Mouse (Mus musculus): ENCODE results near the gene Stx18. TPM values are rescaled to one million over a fixed set of nuclear protein-coding genes. Genes with fewer than 3 reads are reported as not detected.

Gene Stx18
- polyA plus RNA-seq, 1 experiment = 32.2 TPM

GRCm38 (mm10) chr5:38014916-38015315, 23.6 kb upstream of the Stx18 start:
- Histone ChIP-seq H3K4me3 (ENCODE audit: insufficient read depth, low read depth, low read length) (no peak overlapping the region), H3K4me1 (ENCODE audit: control insufficient read depth, insufficient read depth, low read length) (no peaks in the 10 kb centered on the region), H3K27ac (ENCODE audit: insufficient read depth, low read depth, low read length) (no peak overlapping the region), H3K36me3 (ENCODE audit: control insufficient read depth, insufficient read depth, low read length) (no peaks in the 10 kb centered on the region), H3K27me3 (replicated peaks; ENCODE audit: control insufficient read depth, insufficient read depth, low read length) (no peaks in the 10 kb centered on the region; the same call in 1 of the 2 replicates)
- 68% methylated on average over 3 of the region's 3 CpGs for WGBS
- no peak for TF ChIP-seq CTCF (conservative IDR thresholded peaks at IDR 0.05; ENCODE audit: insufficient read depth, insufficient read length, low read depth, low read length)
- no peak for TF ChIP-seq POLR2A (IDR thresholded peaks at IDR 0.05; ENCODE audit: low read depth, low read length)
- no peak for DNase-seq

GRCm38 (mm10) chr5:38016945-38017344, 21.6 kb upstream of the Stx18 start:
- Histone ChIP-seq H3K4me3 (ENCODE audit: insufficient read depth, low read depth, low read length) (no peak overlapping the region), H3K27me3 (replicated peaks; ENCODE audit: control insufficient read depth, insufficient read depth, low read length) (no peaks in the 10 kb centered on the region; the same call in 1 of the 2 replicates), H3K36me3 (ENCODE audit: control insufficient read depth, insufficient read depth, low read length) (no peaks in the 10 kb centered on the region), H3K4me1 (ENCODE audit: control insufficient read depth, insufficient read depth, low read length) (no peaks in the 10 kb centered on the region), H3K27ac (ENCODE audit: insufficient read depth, low read depth, low read length) (no peak overlapping the region)
- 76% methylated on average over 3 of the region's 3 CpGs for WGBS
- DNase-seq = no peak
- no peak for TF ChIP-seq POLR2A (IDR thresholded peaks at IDR 0.05; ENCODE audit: low read depth, low read length)
- TF ChIP-seq CTCF (conservative IDR thresholded peaks at IDR 0.05; ENCODE audit: insufficient read depth, insufficient read length, low read depth, low read length) = no peak

- Histone ChIP-seq H3K36me3 (ENCODE audit: control insufficient read depth, insufficient read depth, low read length) (no peaks in the 10 kb centered on the region), H3K4me1 (ENCODE audit: control insufficient read depth, insufficient read depth, low read length) (no peaks in the 10 kb centered on the region), H3K27me3 (replicated peaks; ENCODE audit: control insufficient read depth, insufficient read depth, low read length) (no peaks in the 10 kb centered on the region), H3K4me3 (ENCODE audit: insufficient read depth, low read depth, low read length) (no peak overlapping the region), H3K27ac (ENCODE audit: insufficient read depth, low read depth, low read length) (no peak overlapping the region)
- WGBS = 89% methylated on average over 5 of the region's 5 CpGs
- DNase-seq = no peak
- TF ChIP-seq CTCF (conservative IDR thresholded peaks at IDR 0.05; ENCODE audit: insufficient read depth, insufficient read length, low read depth, low read length) (no peak), POLR2A (IDR thresholded peaks at IDR 0.05; ENCODE audit: low read depth, low read length) (no peak)
These were observed 10.9 kb upstream of the Stx18 start for GRCm38 (mm10) chr5:38027656-38028055.

GRCm38 (mm10) chr5:38038274-38038673, 268 bp upstream of the Stx18 start:
- Histone ChIP-seq H3K36me3 (ENCODE audit: control insufficient read depth, insufficient read depth, low read length) (no peaks in the 10 kb centered on the region), H3K4me3 (ENCODE audit: insufficient read depth, low read depth, low read length) (peak overlapping the region; percentile 58), H3K4me1 (ENCODE audit: control insufficient read depth, insufficient read depth, low read length) (0 out of 2 replicates have a peak, but pooled peaks cover 5% of the 10 kb centered on the region), H3K27ac (ENCODE audit: insufficient read depth, low read depth, low read length) (no peak overlapping the region), H3K27me3 (replicated peaks; ENCODE audit: control insufficient read depth, insufficient read depth, low read length) (no peaks in the 10 kb centered on the region)
- WGBS = 21% methylated on average over 9 of the region's 9 CpGs
- peak; percentile 13 for DNase-seq
- TF ChIP-seq CTCF (conservative IDR thresholded peaks at IDR 0.05; ENCODE audit: insufficient read depth, insufficient read length, low read depth, low read length) = no peak
- no peak for TF ChIP-seq POLR2A (IDR thresholded peaks at IDR 0.05; ENCODE audit: low read depth, low read length)

DNA sequence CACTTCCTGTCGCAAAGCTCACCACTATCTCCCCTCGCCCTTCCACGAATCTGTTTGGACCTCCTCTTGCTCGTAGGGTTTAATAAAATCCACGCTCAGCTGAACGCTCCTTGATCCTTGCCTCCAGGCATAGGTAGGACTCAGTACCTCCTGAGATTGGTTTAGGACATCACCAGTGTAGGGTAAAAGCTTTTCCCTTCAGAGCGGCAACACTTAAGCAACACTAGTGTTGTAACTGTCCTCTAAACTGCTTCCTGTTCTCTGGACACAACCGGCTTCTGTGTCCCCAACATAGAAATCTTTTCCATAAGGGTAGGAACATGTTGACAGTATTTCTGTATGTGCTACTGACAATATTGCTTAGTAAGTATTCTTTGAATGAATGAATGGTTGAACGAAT, 1.3 kb downstream of the Stx18 start:
- no peak for TF ChIP-seq POLR2A (IDR thresholded peaks at IDR 0.05; ENCODE audit: low read depth, low read length)
- TF ChIP-seq CTCF (conservative IDR thresholded peaks at IDR 0.05; ENCODE audit: insufficient read depth, insufficient read length, low read depth, low read length) = no peak
- Histone ChIP-seq H3K27me3 (replicated peaks; ENCODE audit: control insufficient read depth, insufficient read depth, low read length) (no peaks in the 10 kb centered on the region), H3K36me3 (ENCODE audit: control insufficient read depth, insufficient read depth, low read length) (no peaks in the 10 kb centered on the region), H3K4me3 (ENCODE audit: insufficient read depth, low read depth, low read length) (peak overlapping the region; percentile 58), H3K4me1 (ENCODE audit: control insufficient read depth, insufficient read depth, low read length) (0 out of 2 replicates have a peak, but pooled peaks cover 5% of the 10 kb centered on the region), H3K27ac (ENCODE audit: insufficient read depth, low read depth, low read length) (no peak overlapping the region)
- 18% methylated on average over 9 of the region's 9 CpGs for WGBS
- DNase-seq = no peak

- DNase-seq = no peak
- H3K27ac ChIP-seq (ENCODE audit: insufficient read depth, low read depth, low read length) = no peak overlapping the region
- H3K4me1 ChIP-seq (ENCODE audit: control insufficient read depth, insufficient read depth, low read length) = no peaks in the 10 kb centered on the region; the same call in 1 of the 2 replicates
- 68% methylated on average over 2 of the region's 2 CpGs for WGBS
- no peak for TF ChIP-seq CTCF (conservative IDR thresholded peaks at IDR 0.05; ENCODE audit: insufficient read depth, insufficient read length, low read depth, low read length)
- TF ChIP-seq POLR2A (IDR thresholded peaks at IDR 0.05; ENCODE audit: low read depth, low read length) = no peak
- H3K4me3 ChIP-seq (ENCODE audit: insufficient read depth, low read depth, low read length) = no peak overlapping the region
- no peaks in the 10 kb centered on the region for H3K27me3 ChIP-seq (replicated peaks; ENCODE audit: control insufficient read depth, insufficient read depth, low read length)
- H3K36me3 ChIP-seq (ENCODE audit: control insufficient read depth, insufficient read depth, low read length) = no peaks in the 10 kb centered on the region
These were observed 6.4 kb downstream of the Stx18 start for GRCm38 (mm10) chr5:38044923-38045322.

GRCm38 (mm10) chr5:38048177-38048576, 9.6 kb downstream of the Stx18 start:
- TF ChIP-seq CTCF (conservative IDR thresholded peaks at IDR 0.05; ENCODE audit: insufficient read depth, insufficient read length, low read depth, low read length) (peak; percentile 49), POLR2A (IDR thresholded peaks at IDR 0.05; ENCODE audit: low read depth, low read length) (no peak)
- no peaks in the 10 kb centered on the region for H3K36me3 ChIP-seq (ENCODE audit: control insufficient read depth, insufficient read depth, low read length)
- 52% methylated on average over 3 of the region's 3 CpGs for WGBS

More at GRCm38 (mm10) chr5:38048177-38048576, 9.6 kb downstream of the Stx18 start:
- Histone ChIP-seq H3K27me3 (replicated peaks; ENCODE audit: control insufficient read depth, insufficient read depth, low read length) (no peaks in the 10 kb centered on the region), H3K27ac (ENCODE audit: insufficient read depth, low read depth, low read length) (no peak overlapping the region), H3K4me3 (ENCODE audit: insufficient read depth, low read depth, low read length) (no peak overlapping the region), H3K4me1 (ENCODE audit: control insufficient read depth, insufficient read depth, low read length) (peaks cover 6% of the 10 kb centered on the region; the same call in 1 of the 2 replicates)
- DNase-seq = peak; percentile 33
